Mouse (Mus musculus): ENCODE results near the gene Nrp2. TPM values are rescaled to one million over a fixed set of nuclear protein-coding genes. Genes with fewer than 3 reads are reported as not detected.

Gene Nrp2
- polyA plus RNA-seq, 1 experiment from 2014 or later = 30.8 TPM

- Histone ChIP-seq H3K27ac (replicated peaks) (no peak overlapping the region), H3K4me1 (no peaks in the 10 kb centered on the region), H3K9ac (replicated peaks) (no peak overlapping the region), H3K9me3 (no peaks in the 10 kb centered on the region), H3K36me3 (no peaks in the 10 kb centered on the region), H3K4me2 (replicated peaks) (no peak overlapping the region), H3K27me3 (no peaks in the 10 kb centered on the region), H3K4me3 (no peak overlapping the region)
- WGBS = 96% methylated on average over 4 of the region's 4 CpGs
- ATAC-seq (replicated peaks) = no peak
Measured at GRCm38 (mm10) chr1:62843215-62843614, 140.1 kb downstream of the Nrp2 start.

- WGBS = 44% methylated on average over 8 of the region's 8 CpGs
- H3K4me2 ChIP-seq (replicated peaks) = no peak overlapping the region
- no peak overlapping the region for H3K9ac ChIP-seq (replicated peaks)
- no peaks in the 10 kb centered on the region for H3K36me3 ChIP-seq
- H3K4me3 ChIP-seq = no peak overlapping the region
- 0 out of 2 replicates have a peak, but pooled peaks cover 4% of the 10 kb centered on the region for H3K4me1 ChIP-seq
- no peaks in the 10 kb centered on the region for H3K27me3 ChIP-seq
- no peaks in the 10 kb centered on the region for H3K9me3 ChIP-seq
- no peak for ATAC-seq (replicated peaks)
- no peak overlapping the region for H3K27ac ChIP-seq (replicated peaks)
Measured at GRCm38 (mm10) chr1:62850990-62851940, 148.2 kb downstream of the Nrp2 start.

GRCm38 (mm10) chr1:62853362-62853761, 150.3 kb downstream of the Nrp2 start:
- Histone ChIP-seq H3K4me2 (replicated peaks) (no peak overlapping the region), H3K9me3 (no peaks in the 10 kb centered on the region), H3K4me3 (no peak overlapping the region), H3K9ac (replicated peaks) (no peak overlapping the region), H3K27me3 (no peaks in the 10 kb centered on the region), H3K4me1 (0 out of 2 replicates have a peak, but pooled peaks cover 4% of the 10 kb centered on the region), H3K36me3 (no peaks in the 10 kb centered on the region), H3K27ac (replicated peaks) (no peak overlapping the region)
- 90% methylated on average over 9 of the region's 9 CpGs for WGBS
- ATAC-seq (replicated peaks) = no peak

- Histone ChIP-seq H3K4me1 (0 out of 2 replicates have a peak, but pooled peaks cover 4% of the 10 kb centered on the region), H3K4me3 (no peak overlapping the region), H3K9ac (replicated peaks) (no peak overlapping the region), H3K36me3 (no peaks in the 10 kb centered on the region), H3K4me2 (replicated peaks) (no peak overlapping the region), H3K27ac (replicated peaks) (no peak overlapping the region), H3K27me3 (no peaks in the 10 kb centered on the region), H3K9me3 (no peaks in the 10 kb centered on the region)
- no peak for ATAC-seq (replicated peaks)
- WGBS = 84% methylated on average over 4 of the region's 4 CpGs
Measured at GRCm38 (mm10) chr1:62853996-62854395, 150.9 kb downstream of the Nrp2 start.

- H3K27ac ChIP-seq (replicated peaks) = no peak overlapping the region
- H3K4me1 ChIP-seq = peaks cover 3% of the 10 kb centered on the region; the same call in 1 of the 2 replicates
- H3K27me3 ChIP-seq = no peaks in the 10 kb centered on the region
- WGBS = 44% methylated on average over 2 of the region's 2 CpGs
- no peaks in the 10 kb centered on the region for H3K9me3 ChIP-seq
- H3K36me3 ChIP-seq = no peaks in the 10 kb centered on the region
- no peak overlapping the region for H3K4me2 ChIP-seq (replicated peaks)
- no peak overlapping the region for H3K4me3 ChIP-seq
- H3K9ac ChIP-seq (replicated peaks) = no peak overlapping the region
- ATAC-seq (replicated peaks) = no peak
Measured at GRCm38 (mm10) chr1:62859098-62859497, 156.0 kb downstream of the Nrp2 start.

- Histone ChIP-seq H3K9ac (replicated peaks) (no peak overlapping the region), H3K4me3 (no peak overlapping the region), H3K9me3 (no peaks in the 10 kb centered on the region), H3K4me2 (replicated peaks) (no peak overlapping the region), H3K27me3 (no peaks in the 10 kb centered on the region), H3K36me3 (no peaks in the 10 kb centered on the region), H3K27ac (replicated peaks) (no peak overlapping the region), H3K4me1 (peaks cover 3% of the 10 kb centered on the region; the same call in 1 of the 2 replicates)
- ATAC-seq (replicated peaks) = no peak
- 62% methylated on average over 9 of the region's 9 CpGs for WGBS
Measured at GRCm38 (mm10) chr1:62859556-62860300, 156.6 kb downstream of the Nrp2 start.

- 83% methylated on average over 5 of the region's 5 CpGs for WGBS
- Histone ChIP-seq H3K36me3 (no peaks in the 10 kb centered on the region), H3K9ac (replicated peaks) (no peak overlapping the region), H3K4me1 (peaks cover 3% of the 10 kb centered on the region; the same call in 1 of the 2 replicates), H3K27ac (replicated peaks) (no peak overlapping the region), H3K9me3 (no peaks in the 10 kb centered on the region), H3K4me2 (replicated peaks) (no peak overlapping the region), H3K4me3 (no peak overlapping the region), H3K27me3 (no peaks in the 10 kb centered on the region)
- no peak for ATAC-seq (replicated peaks)
Measured at GRCm38 (mm10) chr1:62860327-62860726, 157.2 kb downstream of the Nrp2 start.

GRCm38 (mm10) chr1:62860788-62861187, 157.7 kb downstream of the Nrp2 start:
- no peak overlapping the region for H3K4me2 ChIP-seq (replicated peaks)
- no peak overlapping the region for H3K27ac ChIP-seq (replicated peaks)
- WGBS = 50% methylated on average over 5 of the region's 5 CpGs
- no peaks in the 10 kb centered on the region for H3K27me3 ChIP-seq
- no peaks in the 10 kb centered on the region for H3K36me3 ChIP-seq
- peaks cover 3% of the 10 kb centered on the region; the same call in 1 of the 2 replicates for H3K4me1 ChIP-seq
- H3K9ac ChIP-seq (replicated peaks) = no peak overlapping the region
- H3K4me3 ChIP-seq = no peak overlapping the region
- no peaks in the 10 kb centered on the region for H3K9me3 ChIP-seq
- ATAC-seq (replicated peaks) = no peak

Data from forebrain, embryonic 15.5 days (tissue).